Mouse (Mus musculus): Measurements from ENCODE around the gene Igfbp1. TPM values are rescaled to one million over a fixed set of nuclear protein-coding genes. Genes with fewer than 3 reads are reported as not detected.

Igfbp1 gene
- polyA plus RNA-seq, 1 experiment from 2014 or later: 9.3 TPM

GRCm38 (mm10) chr11:7226200-7226599 lies 28.6 kb downstream of the Igfbp1 start:
- H3K27me3 ChIP-seq (ENCODE audit: insufficient read depth, low read length): no peaks in the 10 kb centered on the region
- no peak overlapping the region for H3K27ac ChIP-seq (ENCODE audit: low read length)
- H3K4me3 ChIP-seq (ENCODE audit: low read length): no peak overlapping the region
- WGBS: 78% methylated on average over 2 of the region's 2 CpGs
- ATAC-seq (ENCODE audit: low FRiP score, low TSS enrichment): no peak
- no peaks in the 10 kb centered on the region for H3K9me3 ChIP-seq (ENCODE audit: low read length)
- H3K9ac ChIP-seq (replicated peaks; ENCODE audit: low read length): no peak overlapping the region
- no peaks in the 10 kb centered on the region for H3K4me1 ChIP-seq (ENCODE audit: insufficient read depth, low read length)
- H3K4me2 ChIP-seq (replicated peaks; ENCODE audit: low read depth, low read length): no peak overlapping the region
- no peaks in the 10 kb centered on the region for H3K36me3 ChIP-seq (ENCODE audit: insufficient read depth, low read length)

GRCm38 (mm10) chr11:7226810-7227550 lies 29.4 kb downstream of the Igfbp1 start:
- ATAC-seq (ENCODE audit: low FRiP score, low TSS enrichment): peak; percentile 77
- H3K9ac ChIP-seq (replicated peaks; ENCODE audit: low read length): no peak overlapping the region
- H3K4me3 ChIP-seq (ENCODE audit: low read length): no peak overlapping the region
- no peaks in the 10 kb centered on the region for H3K27me3 ChIP-seq (ENCODE audit: insufficient read depth, low read length)
- no peaks in the 10 kb centered on the region for H3K9me3 ChIP-seq (ENCODE audit: low read length)
- no peak overlapping the region for H3K27ac ChIP-seq (ENCODE audit: low read length)
- H3K4me2 ChIP-seq (replicated peaks; ENCODE audit: low read depth, low read length): no peak overlapping the region
- no peaks in the 10 kb centered on the region for H3K4me1 ChIP-seq (ENCODE audit: insufficient read depth, low read length)
- 70% methylated on average over 7 of the region's 7 CpGs for WGBS
- H3K36me3 ChIP-seq (ENCODE audit: insufficient read depth, low read length): no peaks in the 10 kb centered on the region

- H3K4me3 ChIP-seq (ENCODE audit: low read length): no peak overlapping the region
- no peak overlapping the region for H3K27ac ChIP-seq (ENCODE audit: low read length)
- no peaks in the 10 kb centered on the region for H3K36me3 ChIP-seq (ENCODE audit: insufficient read depth, low read length)
- H3K4me1 ChIP-seq (ENCODE audit: insufficient read depth, low read length): no peaks in the 10 kb centered on the region
- no peak for ATAC-seq (ENCODE audit: low FRiP score, low TSS enrichment)
- H3K4me2 ChIP-seq (replicated peaks; ENCODE audit: low read depth, low read length): no peak overlapping the region
- no peak overlapping the region for H3K9ac ChIP-seq (replicated peaks; ENCODE audit: low read length)
- WGBS: 84% methylated on average over 4 of the region's 4 CpGs
- H3K27me3 ChIP-seq (ENCODE audit: insufficient read depth, low read length): no peaks in the 10 kb centered on the region
- no peaks in the 10 kb centered on the region for H3K9me3 ChIP-seq (ENCODE audit: low read length)
Measured at GRCm38 (mm10) chr11:7228107-7228506, 30.5 kb downstream of the Igfbp1 start.

- WGBS: 37% methylated on average over 4 of the region's 4 CpGs
- no peak for ATAC-seq (ENCODE audit: low FRiP score, low TSS enrichment)
- Histone ChIP-seq H3K9me3 (ENCODE audit: low read length) (no peaks in the 10 kb centered on the region), H3K4me3 (ENCODE audit: low read length) (no peak overlapping the region), H3K36me3 (ENCODE audit: insufficient read depth, low read length) (no peaks in the 10 kb centered on the region), H3K4me1 (ENCODE audit: insufficient read depth, low read length) (0 out of 2 replicates have a peak, but pooled peaks cover 2% of the 10 kb centered on the region), H3K9ac (replicated peaks; ENCODE audit: low read length) (no peak overlapping the region), H3K4me2 (replicated peaks; ENCODE audit: low read depth, low read length) (no peak overlapping the region), H3K27ac (ENCODE audit: low read length) (no peak overlapping the region), H3K27me3 (ENCODE audit: insufficient read depth, low read length) (no peaks in the 10 kb centered on the region)
Measured at GRCm38 (mm10) chr11:7230000-7230399, 32.4 kb downstream of the Igfbp1 start.

- ATAC-seq (ENCODE audit: low FRiP score, low TSS enrichment): no peak
- H3K9ac ChIP-seq (replicated peaks; ENCODE audit: low read length): no peak overlapping the region
Measured at GRCm38 (mm10) chr11:7231958-7232357, 34.4 kb downstream of the Igfbp1 start.

GRCm38 (mm10) chr11:7233333-7233732 lies 35.8 kb downstream of the Igfbp1 start:
- H3K4me2 ChIP-seq (replicated peaks; ENCODE audit: low read depth, low read length): no peak overlapping the region

More at GRCm38 (mm10) chr11:7231958-7232357, 34.4 kb downstream of the Igfbp1 start:
- Histone ChIP-seq H3K27ac (ENCODE audit: low read length) (no peak overlapping the region), H3K27me3 (ENCODE audit: insufficient read depth, low read length) (no peaks in the 10 kb centered on the region), H3K4me2 (replicated peaks; ENCODE audit: low read depth, low read length) (no peak overlapping the region), H3K9me3 (ENCODE audit: low read length) (no peaks in the 10 kb centered on the region), H3K4me3 (ENCODE audit: low read length) (no peak overlapping the region), H3K4me1 (ENCODE audit: insufficient read depth, low read length) (0 out of 2 replicates have a peak, but pooled peaks cover 2% of the 10 kb centered on the region), H3K36me3 (ENCODE audit: insufficient read depth, low read length) (no peaks in the 10 kb centered on the region)
- 95% methylated on average over 4 of the region's 4 CpGs for WGBS

DNA sequence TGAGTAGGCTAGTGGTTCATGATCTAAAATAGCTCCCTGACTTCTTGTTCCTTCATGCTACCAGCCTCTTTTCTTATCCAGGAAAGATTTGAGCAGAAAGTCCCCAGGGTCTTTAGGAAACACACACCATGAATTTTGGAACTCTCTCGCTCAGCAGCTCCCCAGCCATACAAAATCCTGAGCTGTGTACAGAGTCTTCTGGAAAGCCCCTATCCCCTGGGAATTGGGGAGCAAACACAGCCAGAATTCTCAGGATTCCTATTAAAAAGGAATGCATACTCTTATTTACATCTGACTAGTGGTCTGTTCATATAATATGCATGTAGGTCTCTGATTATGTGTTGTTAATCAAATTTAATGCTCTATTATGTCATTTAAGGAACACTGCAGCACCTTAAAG lies 36.9 kb downstream of the Igfbp1 start:
- 67% methylated on average over 1 of the region's 1 CpGs for WGBS
- H3K9me3 ChIP-seq (ENCODE audit: low read length): no peaks in the 10 kb centered on the region
- no peaks in the 10 kb centered on the region for H3K36me3 ChIP-seq (ENCODE audit: insufficient read depth, low read length)
- H3K4me2 ChIP-seq (replicated peaks; ENCODE audit: low read depth, low read length): no peak overlapping the region
- H3K4me3 ChIP-seq (ENCODE audit: low read length): no peak overlapping the region
- H3K9ac ChIP-seq (replicated peaks; ENCODE audit: low read length): no peak overlapping the region
- H3K27ac ChIP-seq (ENCODE audit: low read length): peak overlapping the region; percentile 47; the same call in 1 of the 2 replicates
- 0 out of 2 replicates have a peak, but pooled peaks cover 2% of the 10 kb centered on the region for H3K4me1 ChIP-seq (ENCODE audit: insufficient read depth, low read length)
- ATAC-seq (ENCODE audit: low FRiP score, low TSS enrichment): no peak
- no peaks in the 10 kb centered on the region for H3K27me3 ChIP-seq (ENCODE audit: insufficient read depth, low read length)

More at GRCm38 (mm10) chr11:7233333-7233732, 35.8 kb downstream of the Igfbp1 start:
- H3K4me1 ChIP-seq (ENCODE audit: insufficient read depth, low read length): 0 out of 2 replicates have a peak, but pooled peaks cover 2% of the 10 kb centered on the region
- 86% methylated on average over 2 of the region's 2 CpGs for WGBS
- no peak for ATAC-seq (ENCODE audit: low FRiP score, low TSS enrichment)
- no peak overlapping the region for H3K9ac ChIP-seq (replicated peaks; ENCODE audit: low read length)
- no peaks in the 10 kb centered on the region for H3K36me3 ChIP-seq (ENCODE audit: insufficient read depth, low read length)
- H3K27me3 ChIP-seq (ENCODE audit: insufficient read depth, low read length): no peaks in the 10 kb centered on the region
- H3K27ac ChIP-seq (ENCODE audit: low read length): no peak overlapping the region
- no peak overlapping the region for H3K4me3 ChIP-seq (ENCODE audit: low read length)
- no peaks in the 10 kb centered on the region for H3K9me3 ChIP-seq (ENCODE audit: low read length)

- 67% methylated on average over 3 of the region's 3 CpGs for WGBS
- peak; percentile 51; the same call in 1 of the 2 replicates for ATAC-seq (ENCODE audit: low FRiP score, low TSS enrichment)
Measured at GRCm38 (mm10) chr11:7234981-7235609, 37.5 kb downstream of the Igfbp1 start.

DNA sequence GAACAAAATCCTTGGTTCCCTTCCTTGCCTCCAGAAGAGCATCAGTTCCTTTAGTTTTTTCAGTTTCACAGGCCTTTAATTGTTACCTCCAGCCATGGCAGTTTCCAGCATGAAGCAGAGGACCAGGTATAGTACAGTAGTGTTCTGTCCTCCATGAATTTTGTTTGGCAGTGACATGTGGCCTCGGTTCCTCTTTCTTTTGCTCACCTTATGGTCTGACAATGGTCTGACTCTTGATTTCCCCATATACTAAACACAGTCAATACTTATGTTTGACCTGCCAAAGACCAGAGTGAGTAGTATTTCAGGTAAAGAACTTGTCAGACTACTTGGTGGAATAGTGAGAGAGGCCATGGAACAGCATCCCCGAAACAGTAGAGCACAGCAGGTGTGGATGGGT lies 39.2 kb downstream of the Igfbp1 start:
- ATAC-seq (ENCODE audit: low FRiP score, low TSS enrichment): no peak
- no peak overlapping the region for H3K4me2 ChIP-seq (replicated peaks; ENCODE audit: low read depth, low read length)
- no peaks in the 10 kb centered on the region for H3K27me3 ChIP-seq (ENCODE audit: insufficient read depth, low read length)
- H3K4me3 ChIP-seq (ENCODE audit: low read length): no peak overlapping the region
- no peak overlapping the region for H3K27ac ChIP-seq (ENCODE audit: low read length)
- H3K9ac ChIP-seq (replicated peaks; ENCODE audit: low read length): no peak overlapping the region
- 0 out of 2 replicates have a peak, but pooled peaks cover 2% of the 10 kb centered on the region for H3K4me1 ChIP-seq (ENCODE audit: insufficient read depth, low read length)
- no peaks in the 10 kb centered on the region for H3K36me3 ChIP-seq (ENCODE audit: insufficient read depth, low read length)
- no peaks in the 10 kb centered on the region for H3K9me3 ChIP-seq (ENCODE audit: low read length)
- WGBS: 97% methylated on average over 2 of the region's 2 CpGs

More at GRCm38 (mm10) chr11:7234981-7235609, 37.5 kb downstream of the Igfbp1 start:
- Histone ChIP-seq H3K27ac (ENCODE audit: low read length) (peak overlapping the region; percentile 47; the same call in 1 of the 2 replicates), H3K4me3 (ENCODE audit: low read length) (no peak overlapping the region), H3K36me3 (ENCODE audit: insufficient read depth, low read length) (no peaks in the 10 kb centered on the region), H3K27me3 (ENCODE audit: insufficient read depth, low read length) (no peaks in the 10 kb centered on the region), H3K9me3 (ENCODE audit: low read length) (no peaks in the 10 kb centered on the region), H3K4me2 (replicated peaks; ENCODE audit: low read depth, low read length) (no peak overlapping the region), H3K9ac (replicated peaks; ENCODE audit: low read length) (no peak overlapping the region), H3K4me1 (ENCODE audit: insufficient read depth, low read length) (0 out of 2 replicates have a peak, but pooled peaks cover 2% of the 10 kb centered on the region)

GRCm38 (mm10) chr11:7237712-7238111 lies 40.1 kb downstream of the Igfbp1 start:
- no peaks in the 10 kb centered on the region for H3K27me3 ChIP-seq (ENCODE audit: insufficient read depth, low read length)
- no peak overlapping the region for H3K9ac ChIP-seq (replicated peaks; ENCODE audit: low read length)
- no peak overlapping the region for H3K4me3 ChIP-seq (ENCODE audit: low read length)
- H3K36me3 ChIP-seq (ENCODE audit: insufficient read depth, low read length): no peaks in the 10 kb centered on the region
- ATAC-seq (ENCODE audit: low FRiP score, low TSS enrichment): 0 out of 2 replicates have a peak, but pooled peaks have one; percentile 6
- H3K4me1 ChIP-seq (ENCODE audit: insufficient read depth, low read length): 0 out of 2 replicates have a peak, but pooled peaks cover 2% of the 10 kb centered on the region
- H3K9me3 ChIP-seq (ENCODE audit: low read length): no peaks in the 10 kb centered on the region
- no peak overlapping the region for H3K4me2 ChIP-seq (replicated peaks; ENCODE audit: low read depth, low read length)
- no peak overlapping the region for H3K27ac ChIP-seq (ENCODE audit: low read length)
- WGBS: 68% methylated on average over 6 of the region's 6 CpGs
